Mouse (Mus musculus) embryonic fibroblast, embryonic 13.5 days (primary cell): ENCODE results near the gene Ypel5. TPM values are rescaled to one million over a fixed set of nuclear protein-coding genes. Genes with fewer than 3 reads are reported as not detected.

Experiments
- H3K27ac ChIP-seq: 2 replicates; pipeline ENCODE4 v1.5.1; 2012; ENCODE audit warnings: low read length, control low read depth, inconsistent platforms; ENCODE audit not compliant: insufficient read depth
- H3K4me1 ChIP-seq: 2 replicates; pipeline ENCODE4 v1.6.1; 2011; ENCODE audit warnings: low read length; ENCODE audit not compliant: control insufficient read depth, insufficient read depth
- H3K4me3 ChIP-seq: 2 replicates; pipeline ENCODE4 v1.5.1; 2011; ENCODE audit warnings: mild to moderate bottlenecking, control low read depth, low read length; ENCODE audit not compliant: insufficient read depth
- CTCF ChIP-seq: IDR thresholded peaks from 2 replicates; pipeline ENCODE4 v1.5.1; 2011; ENCODE audit warnings: mild to moderate bottlenecking, control low read depth, low read length, moderate library complexity, borderline replicate concordance; ENCODE audit not compliant: insufficient read depth
- POLR2A ChIP-seq: IDR thresholded peaks from 2 replicates; pipeline ENCODE4 v1.6.1; 2011; ENCODE audit warnings: low read depth, mild to moderate bottlenecking, control low read depth, low read length, moderate library complexity
- polyA plus RNA-seq: library from polyadenylated mRNA; stranded (reverse); fragments of >200 nt; gene quantifications from 2 replicates; pipeline ENCODE4 v1.2.4, GENCODE M21; 2011; ENCODE audit warnings: low read depth; ENCODE audit not compliant: missing spikeins, insufficient read length

Ypel5 gene
- 61.7 and 74.5 TPM in 2 replicates for polyA plus RNA-seq

- Histone ChIP-seq H3K27ac (peak within 1 kb of the TSS; percentile 89), H3K4me1 (peaks cover 6% of the 10 kb centered on the region), H3K4me3 (peak within 1 kb of the TSS; percentile 97)
- TF ChIP-seq POLR2A = peak; percentile 89
- peak; percentile 49; the same call in 1 of the 2 replicates for TF ChIP-seq CTCF
Measured at GRCm38 (mm10) chr17:72836158-72837115, at the start of gene Ypel5. Ypel5 (plus strand) TSS chr17:72836453.

GRCm38 (mm10) chr17:72787886-72788436 is 48.3 kb upstream of the Ypel5 start:
- Histone ChIP-seq H3K4me1 (no peaks in the 10 kb centered on the region), H3K27ac (no peak overlapping the region), H3K4me3 (no peak overlapping the region)
- TF ChIP-seq POLR2A (no peak), CTCF (no peak)

- no peak for TF ChIP-seq POLR2A
- no peak for TF ChIP-seq CTCF
- no peak overlapping the region for H3K4me3 ChIP-seq
- no peak overlapping the region for H3K27ac ChIP-seq
- no peaks in the 10 kb centered on the region for H3K4me1 ChIP-seq
Measured at GRCm38 (mm10) chr17:72793278-72793677, 43.0 kb upstream of the Ypel5 start.

- H3K4me1 ChIP-seq = no peaks in the 10 kb centered on the region
- no peak overlapping the region for H3K27ac ChIP-seq
- no peak overlapping the region for H3K4me3 ChIP-seq
- no peak for TF ChIP-seq CTCF
- TF ChIP-seq POLR2A = no peak
Measured at GRCm38 (mm10) chr17:72794660-72795059, 41.6 kb upstream of the Ypel5 start.

GRCm38 (mm10) chr17:72795392-72796047 is 40.7 kb upstream of the Ypel5 start:
- H3K4me3 ChIP-seq = no peak overlapping the region
- H3K4me1 ChIP-seq = no peaks in the 10 kb centered on the region
- TF ChIP-seq CTCF = no peak
- no peak for TF ChIP-seq POLR2A
- H3K27ac ChIP-seq = no peak overlapping the region

GRCm38 (mm10) chr17:72796506-72796905 is 39.7 kb upstream of the Ypel5 start:
- no peak for TF ChIP-seq POLR2A
- no peak for TF ChIP-seq CTCF
- no peak overlapping the region for H3K27ac ChIP-seq
- H3K4me3 ChIP-seq = no peak overlapping the region
- H3K4me1 ChIP-seq = no peaks in the 10 kb centered on the region

- TF ChIP-seq POLR2A = no peak
- no peak for TF ChIP-seq CTCF
- no peak overlapping the region for H3K27ac ChIP-seq
- no peaks in the 10 kb centered on the region for H3K4me1 ChIP-seq
- no peak overlapping the region for H3K4me3 ChIP-seq
Measured at GRCm38 (mm10) chr17:72797867-72798266, 38.4 kb upstream of the Ypel5 start.

GRCm38 (mm10) chr17:72809942-72810654 is 26.2 kb upstream of the Ypel5 start:
- Histone ChIP-seq H3K4me3 (no peak overlapping the region), H3K27ac (no peak overlapping the region)

More at GRCm38 (mm10) chr17:72809942-72810654, 26.2 kb upstream of the Ypel5 start:
- TF ChIP-seq POLR2A (no peak), CTCF (no peak)
- no peaks in the 10 kb centered on the region for H3K4me1 ChIP-seq
